Mouse (Mus musculus) limb, embryonic 14.5 days (tissue): ENCODE measurements around the gene Irf2. TPM values are rescaled to one million over a fixed set of nuclear protein-coding genes. Genes with fewer than 3 reads are reported as not detected.

Experiments
- ATAC-seq: fragments of 200-750 bp; cut with Nextera tagmentation; 2 replicates; pipeline ENCODE4 v1.8.0; 2017; ENCODE audit warnings: low read depth, moderate number of reproducible peaks, moderate TSS enrichment; ENCODE audit not compliant: low FRiP score
- DNase-seq: peaks from one replicate; pipeline ENCODE4 v3.0.0-alpha.2; 2015; ENCODE audit warnings: low spot score
- H3K27ac ChIP-seq: fragments of 300-500 bp; sonication (generic); replicated peaks from 2 replicates; pipeline ENCODE4 v1.5.1; 2014; ENCODE audit warnings: low read depth, mild to moderate bottlenecking, low read length, moderate library complexity, mixed read lengths
- H3K27me3 ChIP-seq: fragments of 300-500 bp; sonication (generic); 2 replicates; pipeline ENCODE4 v1.6.1; 2014; ENCODE audit warnings: low read length, mixed read lengths; ENCODE audit not compliant: control insufficient read depth, insufficient read depth
- H3K36me3 ChIP-seq: fragments of 300-500 bp; sonication (generic); 2 replicates; pipeline ENCODE4 v1.6.1; 2014; ENCODE audit warnings: mild to moderate bottlenecking, low read length, moderate library complexity, mixed read lengths; ENCODE audit not compliant: control insufficient read depth, insufficient read depth
- H3K4me1 ChIP-seq: fragments of 300-500 bp; sonication (generic); 2 replicates; pipeline ENCODE4 v1.6.1; 2014; ENCODE audit warnings: antibody characterized with exemption, low read length, mixed read lengths; ENCODE audit not compliant: control insufficient read depth, insufficient read depth
- H3K4me2 ChIP-seq: fragments of 300-500 bp; sonication (generic); replicated peaks from 2 replicates; pipeline ENCODE4 v1.6.1; 2014; ENCODE audit warnings: low read depth, mild to moderate bottlenecking, low read length, moderate library complexity; ENCODE audit not compliant: severe bottlenecking
- H3K4me3 ChIP-seq: fragments of 300-500 bp; sonication (generic); replicated peaks from 2 replicates; pipeline ENCODE4 v1.5.1; 2014; ENCODE audit warnings: low read length
- H3K9ac ChIP-seq: fragments of 300-500 bp; sonication (generic); 2 replicates; pipeline ENCODE4 v1.6.1; 2014; ENCODE audit warnings: mild to moderate bottlenecking, low read depth, low read length, moderate library complexity; ENCODE audit not compliant: severe bottlenecking
- H3K9me3 ChIP-seq: fragments of 300-500 bp; sonication (generic); 2 replicates; pipeline ENCODE4 v1.6.1; 2016; ENCODE audit warnings: low read length; ENCODE audit not compliant: control insufficient read depth
- POLR2A ChIP-seq: fragments of 200-500 bp; IDR thresholded peaks from 2 replicates; pipeline ENCODE4 v1.8.0; 2012; ENCODE audit warnings: inconsistent platforms, mild to moderate bottlenecking, moderate library complexity, borderline replicate concordance; ENCODE audit not compliant: insufficient read depth, insufficient read length; ENCODE audit errors: extremely low read depth
- WGBS: fragments of 180-500 bp; shearing (Covaris S2); extraction: QIAGEN DNeasy Blood & Tissue Kit; methylation state at CpG from one replicate; pipeline ENCODE4 v1.1.7; 2014; 5-methylcytosine and 5-hydroxymethylcytosine counted together
- polyA plus RNA-seq, 2 experiments: library from polyadenylated mRNA; depleted of rRNA in 1 of 2; stranded (reverse) in 1 of 2; unstranded in 1 of 2; fragments of >200 nt; fragmentation: Nextera tagmentation in 1 of 2; extraction: Ambion mirVana in 1 of 2; gene quantifications; 2 replicates each; pipeline versions ENCODE4 v1.2.1 to v1.2.3; 2012 to 2014

Gene Irf2
- polyA plus RNA-seq, 2 experiments, result 15.1 to 16.8 TPM

- Histone ChIP-seq H3K9ac (no peak overlapping the region), H3K27me3 (no peaks in the 10 kb centered on the region), H3K9me3 (no peaks in the 10 kb centered on the region), H3K36me3 (peaks cover 21% of the 10 kb centered on the region), H3K4me3 (no peak overlapping the region), H3K4me2 (no peak overlapping the region), H3K27ac (no peak overlapping the region), H3K4me1 (peaks cover 5% of the 10 kb centered on the region)
- no peak for TF ChIP-seq POLR2A
- DNase-seq (no peak), ATAC-seq (no peak)
- 91% methylated on average over 5 of the region's 5 CpGs for WGBS
Observed at GRCm38 (mm10) chr8:46799212-46799611, 59.7 kb downstream of the Irf2 start.

- Histone ChIP-seq H3K4me3 (no peak overlapping the region), H3K4me1 (peaks cover 5% of the 10 kb centered on the region), H3K4me2 (no peak overlapping the region), H3K36me3 (peaks cover 16% of the 10 kb centered on the region), H3K9me3 (no peaks in the 10 kb centered on the region), H3K9ac (no peak overlapping the region), H3K27ac (no peak overlapping the region), H3K27me3 (no peaks in the 10 kb centered on the region)
- 52% methylated on average over 2 of the region's 2 CpGs for WGBS
- no peak for TF ChIP-seq POLR2A
- peak; percentile 6 for DNase-seq
- no peak for ATAC-seq
Observed at GRCm38 (mm10) chr8:46799706-46800105, 60.2 kb downstream of the Irf2 start.

- ATAC-seq, result no peak
- Histone ChIP-seq H3K27me3 (no peaks in the 10 kb centered on the region), H3K4me3 (no peak overlapping the region), H3K4me1 (peaks cover 5% of the 10 kb centered on the region), H3K27ac (no peak overlapping the region), H3K9ac (no peak overlapping the region), H3K36me3 (peaks cover 14% of the 10 kb centered on the region), H3K9me3 (no peaks in the 10 kb centered on the region), H3K4me2 (no peak overlapping the region)
- no peak for TF ChIP-seq POLR2A
- 77% methylated on average over 1 of the region's 1 CpGs for WGBS
- no peak for DNase-seq
Observed at GRCm38 (mm10) chr8:46801153-46801684, 61.7 kb downstream of the Irf2 start.

- Histone ChIP-seq H3K36me3 (peaks cover 19% of the 10 kb centered on the region), H3K9me3 (no peaks in the 10 kb centered on the region), H3K4me1 (peaks cover 5% of the 10 kb centered on the region), H3K27me3 (no peaks in the 10 kb centered on the region), H3K27ac (no peak overlapping the region), H3K9ac (no peak overlapping the region), H3K4me3 (no peak overlapping the region), H3K4me2 (no peak overlapping the region)
- ATAC-seq (no peak), DNase-seq (no peak)
- WGBS, result 88% methylated on average over 2 of the region's 2 CpGs
- TF ChIP-seq POLR2A, result no peak
Observed at GRCm38 (mm10) chr8:46802009-46802408, 62.5 kb downstream of the Irf2 start.

- WGBS, result 90% methylated on average over 5 of the region's 5 CpGs
- Histone ChIP-seq H3K4me2 (no peak overlapping the region), H3K4me1 (peaks cover 5% of the 10 kb centered on the region), H3K27ac (no peak overlapping the region), H3K27me3 (no peaks in the 10 kb centered on the region), H3K9ac (no peak overlapping the region), H3K36me3 (peaks cover 33% of the 10 kb centered on the region), H3K4me3 (no peak overlapping the region), H3K9me3 (no peaks in the 10 kb centered on the region)
- DNase-seq (no peak), ATAC-seq (no peak)
- no peak for TF ChIP-seq POLR2A
Observed at GRCm38 (mm10) chr8:46804721-46805120, 65.2 kb downstream of the Irf2 start.
